Mouse (Mus musculus) erythroblast, embryonic 14.5 days (primary cell): ENCODE results near the gene Abl2.

ENCODE experiments used
- GATA1 ChIP-seq: IDR thresholded peaks from 2 replicates; pipeline ENCODE4 v1.6.1; 2012; ENCODE audit warnings: low read length, inconsistent platforms, mixed read lengths
- TAL1 ChIP-seq: IDR thresholded peaks from 3 replicates; pipeline ENCODE4 v1.6.1; 2012; ENCODE audit warnings: low read length, inconsistent platforms, mixed read lengths

DNA sequence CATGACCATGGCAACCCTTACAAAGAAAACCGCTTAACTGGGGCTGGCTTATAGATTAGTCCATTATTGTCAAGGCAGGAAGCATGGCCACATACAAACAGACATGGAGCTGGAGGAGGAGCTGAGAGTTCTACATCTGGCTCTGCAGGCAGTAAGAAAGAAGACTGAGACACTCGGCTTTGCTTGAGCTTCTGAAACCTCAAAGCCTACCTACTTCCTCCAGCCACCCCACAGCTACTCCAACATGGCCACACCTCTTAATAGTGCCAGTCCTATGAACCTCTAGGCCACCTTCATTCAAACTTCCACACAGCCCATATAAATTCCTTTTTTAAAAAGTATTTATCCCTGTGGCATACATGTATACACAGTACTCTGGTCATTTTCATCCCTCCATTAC lies 21.6 kb upstream of the Abl2 start:
- TF ChIP-seq GATA1 (no peak), TAL1 (no peak)
